Mouse (Mus musculus): ENCODE results near the gene Stx16. TPM values are rescaled to one million over a fixed set of nuclear protein-coding genes. Genes with fewer than 3 reads are reported as not detected.

Gene Stx16
- polyA plus RNA-seq, 1 experiment from 2014 or later = 9.1 TPM

DNA sequence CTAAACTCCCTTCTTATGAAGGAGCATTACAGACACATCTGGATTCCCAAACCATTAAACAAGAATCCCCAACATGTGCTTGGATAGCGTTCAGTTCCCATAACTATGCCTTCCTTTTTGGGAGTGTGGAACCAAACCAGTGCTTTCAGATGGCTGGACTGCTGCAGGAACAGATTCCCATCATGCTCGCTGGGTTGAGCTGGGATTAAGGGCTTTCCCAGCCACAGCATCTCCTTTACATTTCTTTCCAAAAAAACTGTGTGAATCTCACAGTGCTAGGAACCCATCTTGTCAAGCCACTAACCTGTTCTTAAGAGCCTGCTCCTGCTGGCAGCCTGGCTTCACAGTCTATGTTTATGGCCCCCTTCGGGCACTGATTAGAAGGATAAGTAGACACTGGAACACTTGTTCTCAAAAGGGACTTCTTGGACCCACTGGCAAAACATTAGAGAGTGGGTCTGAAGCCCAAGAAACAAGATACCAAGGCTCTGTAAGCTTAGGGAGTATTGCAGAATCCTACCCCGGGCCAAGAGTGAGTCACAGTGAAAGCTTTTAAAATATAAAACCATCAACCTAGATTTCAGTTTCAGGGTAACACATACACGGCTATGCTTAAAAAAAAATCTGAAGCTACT lies 2.8 kb upstream of the Stx16 start:
- Histone ChIP-seq H3K4me3 (ENCODE audit: low read length) (no peak overlapping the region), H3K4me1 (ENCODE audit: control insufficient read depth, insufficient read depth, low read length) (peaks cover 14% of the 10 kb centered on the region), H3K9me3 (ENCODE audit: control insufficient read depth, low read length) (no peaks in the 10 kb centered on the region), H3K4me2 (ENCODE audit: low read depth, low read length) (no peak overlapping the region), H3K36me3 (ENCODE audit: control insufficient read depth, insufficient read depth, low read length) (no peaks in the 10 kb centered on the region), H3K27ac (ENCODE audit: low read length) (no peak overlapping the region), H3K27me3 (replicated peaks; ENCODE audit: control insufficient read depth, insufficient read depth, low read length) (no peaks in the 10 kb centered on the region), H3K9ac (ENCODE audit: low read depth, low read length) (no peak overlapping the region)
- 58% methylated on average over 5 of the region's 5 CpGs for WGBS
- ATAC-seq = no peak

DNA sequence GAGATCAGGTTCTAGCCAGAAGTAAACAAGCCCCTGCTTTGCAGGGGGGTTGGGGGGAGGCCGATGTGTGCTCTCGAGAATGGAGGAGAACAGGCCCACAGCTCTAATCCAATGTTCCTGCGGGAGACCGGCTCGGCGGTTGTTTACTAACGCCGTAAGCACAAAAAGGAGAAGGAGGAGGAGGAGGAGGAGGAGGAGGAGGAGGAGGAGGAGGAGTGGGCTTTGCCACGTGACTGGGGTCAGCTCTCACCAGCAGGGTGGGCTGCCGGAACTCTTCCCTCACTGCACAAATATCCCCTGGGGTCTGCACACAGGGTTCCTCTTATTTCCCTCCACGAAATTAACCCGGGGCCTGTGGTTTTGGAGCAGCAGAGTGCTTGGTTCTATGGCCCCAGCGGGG lies 1.5 kb upstream of the Stx16 start:
- H3K36me3 ChIP-seq (ENCODE audit: control insufficient read depth, insufficient read depth, low read length) = no peaks in the 10 kb centered on the region
- H3K4me3 ChIP-seq (ENCODE audit: low read length) = peak overlapping the region; percentile 21
- 10% methylated on average over 13 of the region's 13 CpGs for WGBS
- H3K9ac ChIP-seq (ENCODE audit: low read depth, low read length) = peak overlapping the region; percentile 92
- peak overlapping the region; percentile 93 for H3K4me2 ChIP-seq (ENCODE audit: low read depth, low read length)
- H3K9me3 ChIP-seq (ENCODE audit: control insufficient read depth, low read length) = no peaks in the 10 kb centered on the region
- no peak for ATAC-seq
- peaks cover 15% of the 10 kb centered on the region for H3K4me1 ChIP-seq (ENCODE audit: control insufficient read depth, insufficient read depth, low read length)
- H3K27ac ChIP-seq (ENCODE audit: low read length) = peak overlapping the region; percentile 98
- H3K27me3 ChIP-seq (replicated peaks; ENCODE audit: control insufficient read depth, insufficient read depth, low read length) = no peaks in the 10 kb centered on the region

DNA sequence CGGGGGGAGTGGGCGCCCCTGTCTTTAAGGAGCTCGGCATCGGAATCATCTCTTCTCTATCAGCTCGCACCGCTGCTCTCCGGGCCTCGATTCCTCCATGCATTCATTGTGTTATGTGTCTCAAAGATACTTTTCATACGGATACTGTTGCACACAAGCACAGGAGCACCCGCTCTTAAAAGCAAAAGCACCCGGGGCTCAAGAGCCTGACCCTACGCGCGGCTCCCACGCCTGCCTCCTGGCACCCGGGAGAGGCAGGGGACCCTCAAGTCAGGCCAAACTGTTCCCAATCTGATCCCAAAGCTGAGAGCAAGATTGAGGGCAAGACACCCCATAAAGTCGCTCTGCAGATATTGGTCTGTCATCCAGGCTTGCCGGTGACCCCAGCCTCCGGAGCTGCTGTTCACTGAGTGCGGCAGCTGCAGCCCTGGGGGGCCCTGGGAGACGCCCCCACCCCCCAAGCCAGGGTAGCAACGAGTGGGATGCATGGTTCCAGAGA lies 987 bp upstream of the Stx16 start:
- H3K9ac ChIP-seq (ENCODE audit: low read depth, low read length) = peak overlapping the region; percentile 92
- WGBS = 7% methylated on average over 22 of the region's 22 CpGs
- H3K4me3 ChIP-seq (ENCODE audit: low read length) = peak overlapping the region; percentile 21
- H3K27me3 ChIP-seq (replicated peaks; ENCODE audit: control insufficient read depth, insufficient read depth, low read length) = no peaks in the 10 kb centered on the region
- H3K4me2 ChIP-seq (ENCODE audit: low read depth, low read length) = peak overlapping the region; percentile 93
- no peaks in the 10 kb centered on the region for H3K9me3 ChIP-seq (ENCODE audit: control insufficient read depth, low read length)
- H3K27ac ChIP-seq (ENCODE audit: low read length) = peak overlapping the region; percentile 98
- H3K4me1 ChIP-seq (ENCODE audit: control insufficient read depth, insufficient read depth, low read length) = peaks cover 15% of the 10 kb centered on the region
- no peak for ATAC-seq
- no peaks in the 10 kb centered on the region for H3K36me3 ChIP-seq (ENCODE audit: control insufficient read depth, insufficient read depth, low read length)

DNA sequence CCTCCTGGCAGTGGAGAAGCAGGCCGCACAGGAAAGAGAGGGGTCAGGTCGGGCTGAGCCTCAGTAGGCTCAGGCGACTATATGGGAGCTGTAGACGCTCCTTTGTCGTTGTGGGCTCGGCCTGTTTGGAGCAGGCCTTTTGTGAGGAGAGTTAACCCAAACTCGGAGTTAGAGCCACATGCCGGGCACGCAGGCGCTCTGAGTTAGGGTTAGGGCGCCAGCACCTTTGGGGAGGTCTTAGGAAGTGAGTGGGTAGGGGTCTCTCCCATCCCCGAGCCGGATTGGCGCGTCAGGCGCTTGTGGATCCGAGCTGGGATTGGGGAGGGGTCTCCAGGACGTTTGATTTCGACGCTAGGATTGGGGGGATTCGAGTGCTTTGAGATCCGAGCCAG lies 321 bp downstream of the Stx16 start:
- Histone ChIP-seq H3K4me1 (ENCODE audit: control insufficient read depth, insufficient read depth, low read length) (peaks cover 15% of the 10 kb centered on the region), H3K9ac (ENCODE audit: low read depth, low read length) (peak overlapping the region; percentile 92), H3K27ac (ENCODE audit: low read length) (peak overlapping the region; percentile 98), H3K4me2 (ENCODE audit: low read depth, low read length) (peak overlapping the region; percentile 93), H3K36me3 (ENCODE audit: control insufficient read depth, insufficient read depth, low read length) (no peaks in the 10 kb centered on the region), H3K4me3 (ENCODE audit: low read length) (peak overlapping the region; percentile 93), H3K9me3 (ENCODE audit: control insufficient read depth, low read length) (no peaks in the 10 kb centered on the region), H3K27me3 (replicated peaks; ENCODE audit: control insufficient read depth, insufficient read depth, low read length) (no peaks in the 10 kb centered on the region)
- WGBS = 0% methylated on average over 22 of the region's 22 CpGs
- ATAC-seq = peak; percentile 62

- H3K9me3 ChIP-seq (ENCODE audit: control insufficient read depth, low read length) = no peaks in the 10 kb centered on the region
- H3K4me1 ChIP-seq (ENCODE audit: control insufficient read depth, insufficient read depth, low read length) = peaks cover 18% of the 10 kb centered on the region
- WGBS = under 1% methylated on average over 19 of the region's 19 CpGs
- H3K36me3 ChIP-seq (ENCODE audit: control insufficient read depth, insufficient read depth, low read length) = no peaks in the 10 kb centered on the region
- ATAC-seq = peak; percentile 36
- H3K9ac ChIP-seq (ENCODE audit: low read depth, low read length) = peak overlapping the region; percentile 92
- H3K4me2 ChIP-seq (ENCODE audit: low read depth, low read length) = peak overlapping the region; percentile 93
- peak overlapping the region; percentile 98 for H3K27ac ChIP-seq (ENCODE audit: low read length)
- H3K27me3 ChIP-seq (replicated peaks; ENCODE audit: control insufficient read depth, insufficient read depth, low read length) = no peaks in the 10 kb centered on the region
- peak overlapping the region; percentile 93 for H3K4me3 ChIP-seq (ENCODE audit: low read length)
Observed at GRCm38 (mm10) chr2:174077004-174077695, 1.0 kb downstream of the Stx16 start.

DNA sequence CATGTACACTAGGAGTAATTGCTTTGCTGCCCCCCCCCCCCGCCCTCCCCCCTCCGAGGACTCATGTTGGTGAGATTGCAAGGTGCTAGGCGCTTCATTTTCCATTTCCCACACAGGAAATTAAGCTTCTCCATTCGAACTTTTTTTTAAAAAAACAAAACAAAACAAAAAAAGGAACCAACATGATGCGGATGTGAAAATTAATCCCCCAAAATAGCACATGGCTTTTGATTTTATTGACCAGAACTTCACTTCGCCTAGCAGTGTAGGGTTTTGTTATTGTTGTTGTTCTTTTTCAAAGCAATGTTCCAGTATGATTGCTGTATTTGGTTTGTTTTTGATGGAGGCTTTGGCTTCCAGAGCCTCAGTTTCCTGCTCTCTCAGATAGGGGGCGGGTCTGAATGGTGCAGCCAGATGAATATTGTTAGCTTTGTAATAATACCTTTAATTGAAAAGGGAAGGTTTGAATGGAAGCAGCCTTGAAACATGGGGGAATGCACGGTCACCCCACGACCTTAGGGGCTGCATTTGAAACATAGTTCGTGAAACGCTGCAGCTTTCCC lies 1.7 kb downstream of the Stx16 start:
- Histone ChIP-seq H3K27ac (ENCODE audit: low read length) (peak overlapping the region; percentile 98; the same call in 1 of the 2 replicates), H3K27me3 (replicated peaks; ENCODE audit: control insufficient read depth, insufficient read depth, low read length) (no peaks in the 10 kb centered on the region), H3K4me1 (ENCODE audit: control insufficient read depth, insufficient read depth, low read length) (peaks cover 18% of the 10 kb centered on the region), H3K4me2 (ENCODE audit: low read depth, low read length) (peak overlapping the region; percentile 93), H3K36me3 (ENCODE audit: control insufficient read depth, insufficient read depth, low read length) (no peaks in the 10 kb centered on the region), H3K4me3 (ENCODE audit: low read length) (peak overlapping the region; percentile 93), H3K9me3 (ENCODE audit: control insufficient read depth, low read length) (no peaks in the 10 kb centered on the region), H3K9ac (ENCODE audit: low read depth, low read length) (peak overlapping the region; percentile 92)
- ATAC-seq = no peak
- WGBS = 9% methylated on average over 11 of the region's 11 CpGs

DNA sequence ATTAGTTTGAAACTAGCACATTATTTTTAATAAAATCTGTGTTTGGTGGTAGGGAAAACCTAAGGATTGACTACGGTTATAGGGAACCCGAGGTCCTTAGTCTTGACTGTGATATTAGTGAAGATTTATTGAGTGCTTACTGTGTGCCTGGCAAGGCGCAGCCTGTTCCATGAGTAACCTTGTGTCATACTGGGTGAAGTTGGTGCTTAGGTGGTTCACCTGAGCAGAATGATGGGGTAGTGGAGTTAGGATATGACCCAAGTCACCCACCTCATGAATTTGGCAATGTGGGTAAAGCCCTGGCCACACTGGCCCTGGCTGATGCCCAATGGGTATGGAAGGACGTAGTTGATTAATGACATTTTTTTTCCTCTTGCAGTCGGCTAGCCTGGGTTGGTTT lies 5.7 kb downstream of the Stx16 start:
- Histone ChIP-seq H3K4me1 (ENCODE audit: control insufficient read depth, insufficient read depth, low read length) (peaks cover 8% of the 10 kb centered on the region), H3K9ac (ENCODE audit: low read depth, low read length) (no peak overlapping the region), H3K4me3 (ENCODE audit: low read length) (no peak overlapping the region), H3K9me3 (ENCODE audit: control insufficient read depth, low read length) (no peaks in the 10 kb centered on the region), H3K4me2 (ENCODE audit: low read depth, low read length) (no peak overlapping the region), H3K27me3 (replicated peaks; ENCODE audit: control insufficient read depth, insufficient read depth, low read length) (no peaks in the 10 kb centered on the region), H3K27ac (ENCODE audit: low read length) (peak overlapping the region; percentile 14), H3K36me3 (ENCODE audit: control insufficient read depth, insufficient read depth, low read length) (no peaks in the 10 kb centered on the region)
- 67% methylated on average over 5 of the region's 5 CpGs for WGBS
- ATAC-seq = no peak

- H3K27ac ChIP-seq (ENCODE audit: low read length) = no peak overlapping the region; the same call in 1 of the 2 replicates
- no peak overlapping the region for H3K4me3 ChIP-seq (ENCODE audit: low read length)
- H3K4me2 ChIP-seq (ENCODE audit: low read depth, low read length) = no peak overlapping the region
- no peak overlapping the region for H3K9ac ChIP-seq (ENCODE audit: low read depth, low read length)
- H3K27me3 ChIP-seq (replicated peaks; ENCODE audit: control insufficient read depth, insufficient read depth, low read length) = no peaks in the 10 kb centered on the region
- H3K4me1 ChIP-seq (ENCODE audit: control insufficient read depth, insufficient read depth, low read length) = peaks cover 8% of the 10 kb centered on the region
- no peak for ATAC-seq
- H3K9me3 ChIP-seq (ENCODE audit: control insufficient read depth, low read length) = no peaks in the 10 kb centered on the region
- no peaks in the 10 kb centered on the region for H3K36me3 ChIP-seq (ENCODE audit: control insufficient read depth, insufficient read depth, low read length)
- 52% methylated on average over 3 of the region's 3 CpGs for WGBS
Observed at GRCm38 (mm10) chr2:174082380-174082918, 6.3 kb downstream of the Stx16 start.

DNA sequence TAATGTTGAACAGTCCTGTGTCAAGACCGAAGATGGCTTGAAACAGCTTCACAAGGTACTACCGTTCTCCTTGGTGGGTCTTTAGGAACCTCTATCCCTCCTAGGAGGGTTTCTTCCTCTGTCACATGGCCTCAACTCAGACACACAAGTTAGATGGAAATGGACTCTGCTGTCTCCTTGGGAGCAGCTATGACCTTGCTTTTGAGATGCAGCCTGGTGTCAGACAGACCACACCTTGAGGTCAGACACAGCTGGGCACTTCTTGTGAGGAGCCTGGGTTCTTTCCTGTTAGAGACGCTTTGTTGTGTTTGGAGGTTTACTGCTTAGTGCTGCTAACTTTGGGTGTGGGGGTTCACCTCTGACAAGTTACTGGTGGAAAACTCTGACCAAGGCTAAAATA lies 19.0 kb downstream of the Stx16 start:
- H3K4me1 ChIP-seq (ENCODE audit: control insufficient read depth, insufficient read depth, low read length) = no peaks in the 10 kb centered on the region
- ATAC-seq = no peak
- H3K36me3 ChIP-seq (ENCODE audit: control insufficient read depth, insufficient read depth, low read length) = peaks cover 15% of the 10 kb centered on the region
- no peak overlapping the region for H3K4me3 ChIP-seq (ENCODE audit: low read length)
- no peak overlapping the region for H3K4me2 ChIP-seq (ENCODE audit: low read depth, low read length)
- H3K9ac ChIP-seq (ENCODE audit: low read depth, low read length) = no peak overlapping the region
- no peaks in the 10 kb centered on the region for H3K9me3 ChIP-seq (ENCODE audit: control insufficient read depth, low read length)
- H3K27me3 ChIP-seq (replicated peaks; ENCODE audit: control insufficient read depth, insufficient read depth, low read length) = no peaks in the 10 kb centered on the region
- WGBS = 89% methylated on average over 3 of the region's 3 CpGs
- no peak overlapping the region for H3K27ac ChIP-seq (ENCODE audit: low read length)
